Mouse (Mus musculus): Measurements from ENCODE around the gene Exoc2.

DNA sequence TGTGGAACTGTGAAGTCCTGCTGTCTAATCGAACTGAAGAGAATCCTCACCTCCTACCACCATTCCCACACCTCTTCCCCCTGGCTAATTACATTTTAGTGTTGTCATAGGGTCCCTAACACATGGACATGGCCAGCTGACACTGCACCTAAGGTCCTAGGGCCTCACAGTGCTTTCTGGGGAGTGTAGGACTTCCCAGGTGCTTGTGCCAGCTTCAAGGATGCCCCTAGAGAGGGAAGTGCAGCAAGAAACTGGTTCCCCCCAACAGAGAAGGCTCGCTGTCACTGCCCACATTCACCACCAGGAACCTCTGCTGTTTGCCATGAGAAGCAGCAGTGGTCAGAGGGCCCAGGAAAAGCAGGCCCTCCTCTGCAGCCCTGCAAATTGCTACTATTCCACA is 123.2 kb downstream of the Exoc2 start:
- TF ChIP-seq CTCF (IDR thresholded peaks at IDR 0.05) (no peak), EP300 (IDR thresholded peaks at IDR 0.05) (no peak)
